Mouse (Mus musculus): ENCODE data around the gene Zc3h12c. TPM values are rescaled to one million over a fixed set of nuclear protein-coding genes. Genes with fewer than 3 reads are reported as not detected.

Gene Zc3h12c
- total RNA-seq (2021): 10 to 100 TPM in 1 of 2 experiments, 1 to 10 TPM in 1; 9.9 to 10.3 TPM
- long read RNA-seq, experiment 1, full-length matches to known transcripts: 1 of 2 reads
- long read RNA-seq, experiment 1, partial matches to known transcripts: 0 of 2 reads
- long read RNA-seq, experiment 1, other reads (novel, unspliced or antisense): 1 of 2 reads
- long read RNA-seq, experiment 2, partial matches to known transcripts: 0 of 1 reads
- long read RNA-seq, experiment 2, other reads (novel, unspliced or antisense): 1 of 1 reads

GRCm38 (mm10) chr9:52167863-52168685, at the start of gene Zc3h12c:
Gene Zc3h12c (minus strand): TSS chr9:52168572.
- DNase-seq (ENCODE audit: low spot score in 2 of 2): peak; percentile 39 to 69

GRCm38 (mm10) chr9:52217636-52218035, 49.3 kb upstream of the Zc3h12c start:
- DNase-seq (ENCODE audit: low spot score in 2 of 2): no peak

- DNase-seq (ENCODE audit: low spot score in 2 of 2): peak in 1 of 2 experiments; percentile 4
Measured at GRCm38 (mm10) chr9:52215291-52215690, 46.9 kb upstream of the Zc3h12c start.

GRCm38 (mm10) chr9:52212416-52212815, 44.0 kb upstream of the Zc3h12c start:
- no peak for DNase-seq (ENCODE audit: low spot score in 2 of 2)

GRCm38 (mm10) chr9:52208510-52209030, 40.2 kb upstream of the Zc3h12c start:
- DNase-seq (ENCODE audit: low spot score in 2 of 2): no peak

- peak; percentile 14 to 58 for DNase-seq (ENCODE audit: low spot score in 2 of 2)
Measured at GRCm38 (mm10) chr9:52203189-52203588, 34.8 kb upstream of the Zc3h12c start.

- no peak for DNase-seq (ENCODE audit: low spot score in 2 of 2)
Measured at GRCm38 (mm10) chr9:52200271-52200670, 31.9 kb upstream of the Zc3h12c start.

- no peak for DNase-seq (ENCODE audit: low spot score in 2 of 2)
Measured at GRCm38 (mm10) chr9:52195853-52196252, 27.5 kb upstream of the Zc3h12c start.

- DNase-seq (ENCODE audit: low spot score in 2 of 2): no peak
Measured at GRCm38 (mm10) chr9:52193851-52194250, 25.5 kb upstream of the Zc3h12c start.

GRCm38 (mm10) chr9:52190907-52191306, 22.5 kb upstream of the Zc3h12c start:
- no peak for DNase-seq (ENCODE audit: low spot score in 2 of 2)

GRCm38 (mm10) chr9:52188106-52188505, 19.7 kb upstream of the Zc3h12c start:
- no peak for DNase-seq (ENCODE audit: low spot score in 2 of 2)

- no peak for DNase-seq (ENCODE audit: low spot score in 2 of 2)
Measured at GRCm38 (mm10) chr9:52186296-52186941, 18.0 kb upstream of the Zc3h12c start.

GRCm38 (mm10) chr9:52181419-52181818, 13.0 kb upstream of the Zc3h12c start:
- no peak for DNase-seq (ENCODE audit: low spot score in 2 of 2)

- no peak for DNase-seq (ENCODE audit: low spot score in 2 of 2)
Measured at GRCm38 (mm10) chr9:52180851-52181250, 12.5 kb upstream of the Zc3h12c start.

- DNase-seq (ENCODE audit: low spot score in 2 of 2): no peak
Measured at GRCm38 (mm10) chr9:52175257-52175859, 7.0 kb upstream of the Zc3h12c start.

- no peak for DNase-seq (ENCODE audit: low spot score in 2 of 2)
Measured at GRCm38 (mm10) chr9:52174671-52175111, 6.3 kb upstream of the Zc3h12c start.

GRCm38 (mm10) chr9:52173937-52174336, 5.6 kb upstream of the Zc3h12c start:
- no peak for DNase-seq (ENCODE audit: low spot score in 2 of 2)

- no peak for DNase-seq (ENCODE audit: low spot score in 2 of 2)
Measured at GRCm38 (mm10) chr9:52172550-52172949, 4.2 kb upstream of the Zc3h12c start.

- no peak for DNase-seq (ENCODE audit: low spot score in 2 of 2)
Measured at GRCm38 (mm10) chr9:52170671-52171070, 2.3 kb upstream of the Zc3h12c start.

GRCm38 (mm10) chr9:52170131-52170530, 1.8 kb upstream of the Zc3h12c start:
- no peak for DNase-seq (ENCODE audit: low spot score in 2 of 2)

- DNase-seq (ENCODE audit: low spot score in 2 of 2): peak; percentile 77 to 82
Measured at GRCm38 (mm10) chr9:52168686-52169270, 406 bp upstream of the Zc3h12c start.

All from layer of hippocampus, postnatal 14 days (tissue).